ENCODE assay signal across 8 mouse cellular contexts in genomic region chr19:44280755-44281154, GRCm38 (mm10). TPM values are rescaled to one million over a fixed set of nuclear protein-coding genes. Genes with fewer than 3 reads are reported as not detected.
A peak's percentile ranks its signal among the peaks of the same experiment; 100 is the strongest.
DNase-seq lines count a peak whose midpoint lies in the region; ATAC-seq lines count a peak whose summit lies in the region.

No protein-coding gene starts in this region.

- peak overlapping the region; percentile 27; the same call in 1 of the 2 replicates for H3K27ac ChIP-seq in neural tube, embryonic 11.5 days (ENCODE audit: low read depth, low read length)

- peak; percentile 30 for DNase-seq in kidney, adult 18-20 months
- DNase-seq in kidney, adult 11 months = no peak
- peak; percentile 68 for DNase-seq in embryo, embryonic 10 days (ENCODE audit: low spot score)
- peak; percentile 38 for DNase-seq in heart, postnatal 4 days
- peak; percentile 28 for DNase-seq in liver
- DNase-seq in neural tube, embryonic 11.5 days (ENCODE audit: low spot score) = peak; percentile 40
- no peak for DNase-seq in layer of hippocampus, adult 9-11 months
- no peak for DNase-seq in retina, embryonic 14.5 days (ENCODE audit: low spot score)

- no peak for ATAC-seq in neural tube, embryonic 11.5 days (ENCODE audit: insufficient read depth, low FRiP score, low TSS enrichment)

- no peaks in the 10 kb centered on the region for H3K9me3 ChIP-seq in neural tube, embryonic 11.5 days (ENCODE audit: control insufficient read depth, low read length)

- no peak overlapping the region for H3K4me2 ChIP-seq in neural tube, embryonic 11.5 days (ENCODE audit: low read depth)

- 1% methylated on average over 6 of the region's 6 CpGs for WGBS in neural tube, embryonic 11.5 days

- H3K4me1 ChIP-seq in neural tube, embryonic 11.5 days (ENCODE audit: control insufficient read depth, insufficient read depth, low read length) = peaks cover 39% of the 10 kb centered on the region

- no peaks in the 10 kb centered on the region for H3K36me3 ChIP-seq in neural tube, embryonic 11.5 days (ENCODE audit: control insufficient read depth, insufficient read depth, low read length)

- no peaks in the 10 kb centered on the region for H3K27me3 ChIP-seq in neural tube, embryonic 11.5 days (ENCODE audit: control insufficient read depth, insufficient read depth, low read length)

- no peak overlapping the region for H3K4me3 ChIP-seq in neural tube, embryonic 11.5 days (ENCODE audit: low read depth, low read length)

- H3K9ac ChIP-seq in neural tube, embryonic 11.5 days (ENCODE audit: low read length) = no peak overlapping the region

RNA-seq across cellular contexts. Expression of gene Scd2, which starts 12.7 kb away (rescaled TPM):
- total RNA-seq in heart, postnatal 4 days (2021) = 10 to 100 TPM; 78.1 to 82.1 TPM
- polyA plus RNA-seq in neural tube, embryonic 11.5 days (2014; fragmentation: Nextera tagmentation; extraction: Ambion mirVana) = 413 and 424 TPM in 2 replicates

RNA-seq across cellular contexts. Expression of gene Scd4, which starts 52.1 kb away (rescaled TPM):
- total RNA-seq in heart, postnatal 4 days (2021) = 10 to 100 TPM; 47.7 to 52.4 TPM
- not detected in 2 replicates for polyA plus RNA-seq in neural tube, embryonic 11.5 days (2014; fragmentation: Nextera tagmentation; extraction: Ambion mirVana)

Comparison
In these comparisons a context has a peak if more than half of its experiments do, and no peak if none do; other contexts are left out.
1. DNase-seq: peak in kidney, adult 18-20 months (single experiment), embryo, embryonic 10 days (single experiment), heart, postnatal 4 days (single experiment), liver (single experiment) and neural tube, embryonic 11.5 days (single experiment); none in kidney, adult 11 months (single experiment), layer of hippocampus, adult 9-11 months (single experiment) and retina, embryonic 14.5 days (single experiment).